Mouse (Mus musculus): ENCODE results near the gene Mylip.

Mylip gene

DNA sequence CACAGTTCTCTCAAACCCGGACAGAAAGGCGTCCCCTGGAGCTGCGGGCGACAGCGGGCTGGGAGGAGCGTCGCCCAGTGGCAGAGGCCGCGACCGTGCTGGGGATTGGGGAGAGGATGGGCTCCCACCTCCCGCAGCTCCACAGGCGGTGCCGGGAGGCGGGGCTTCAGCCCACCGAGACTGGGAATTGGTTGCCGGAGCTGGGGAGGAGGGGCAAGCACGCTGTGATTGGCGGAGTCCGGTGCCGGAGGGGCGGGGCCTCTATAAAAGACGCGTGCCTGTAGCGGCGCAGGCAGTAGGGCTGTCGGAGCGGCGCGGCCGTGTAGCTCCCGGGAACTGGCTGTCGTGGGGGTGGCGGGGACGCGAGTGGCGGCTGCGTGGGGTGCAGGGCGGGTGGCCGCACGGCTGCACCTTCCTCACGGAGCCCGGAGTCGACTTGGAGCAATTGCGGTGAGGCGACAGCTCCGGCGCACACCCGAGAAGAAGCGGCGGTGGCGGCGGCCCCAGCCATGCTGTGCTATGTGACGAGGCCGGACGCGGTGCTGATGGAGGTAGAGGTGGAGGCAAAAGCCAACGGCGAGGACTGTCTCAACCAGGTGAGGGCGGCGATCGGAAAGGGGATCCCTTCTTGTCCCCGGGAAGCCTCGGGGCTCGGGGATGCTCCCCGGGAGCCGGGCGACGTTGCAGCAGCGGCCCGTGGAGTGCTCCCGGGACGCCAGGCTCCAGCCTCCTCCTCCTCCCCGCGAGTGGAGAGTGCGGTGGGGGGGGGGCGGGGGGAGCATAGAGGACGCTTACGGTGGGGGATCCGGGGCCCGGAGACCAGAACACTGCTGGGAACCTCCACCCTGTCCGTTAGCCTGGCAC, at the start of gene Mylip:
TSS of gene Mylip (plus strand) at position 295 of the 864 bp plus-strand sequence.
- ATAC-seq (ENCODE audit: insufficient number of reproducible peaks, low FRiP score, low TSS enrichment), result peak; percentile 89

DNA sequence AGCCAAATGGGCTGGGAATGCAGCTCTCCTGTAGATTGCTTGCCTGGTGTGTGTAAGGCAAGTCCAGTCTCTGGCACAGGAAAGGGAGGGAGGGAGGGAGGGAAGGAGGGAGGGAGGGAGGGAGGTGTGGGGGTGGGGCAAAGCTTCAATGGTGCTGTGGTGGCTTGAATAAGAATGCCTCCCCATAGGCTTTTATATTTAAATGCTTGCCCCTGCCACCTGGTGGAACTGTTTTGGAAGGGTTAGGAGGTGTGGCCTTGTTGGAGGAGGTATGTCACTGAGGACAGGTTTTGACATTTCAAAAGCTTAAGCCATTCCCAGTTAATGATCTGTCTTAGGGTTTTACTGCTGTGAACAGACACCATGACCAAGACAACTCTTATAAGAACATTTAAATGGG, 47.6 kb upstream of the Mylip start:
- ATAC-seq (ENCODE audit: insufficient number of reproducible peaks, low FRiP score, low TSS enrichment), result no peak

GRCm38 (mm10) chr13:45343541-45343940, 46.0 kb upstream of the Mylip start:
- ATAC-seq (ENCODE audit: insufficient number of reproducible peaks, low FRiP score, low TSS enrichment), result no peak

GRCm38 (mm10) chr13:45343966-45344365, 45.6 kb upstream of the Mylip start:
- ATAC-seq (ENCODE audit: insufficient number of reproducible peaks, low FRiP score, low TSS enrichment), result no peak

DNA sequence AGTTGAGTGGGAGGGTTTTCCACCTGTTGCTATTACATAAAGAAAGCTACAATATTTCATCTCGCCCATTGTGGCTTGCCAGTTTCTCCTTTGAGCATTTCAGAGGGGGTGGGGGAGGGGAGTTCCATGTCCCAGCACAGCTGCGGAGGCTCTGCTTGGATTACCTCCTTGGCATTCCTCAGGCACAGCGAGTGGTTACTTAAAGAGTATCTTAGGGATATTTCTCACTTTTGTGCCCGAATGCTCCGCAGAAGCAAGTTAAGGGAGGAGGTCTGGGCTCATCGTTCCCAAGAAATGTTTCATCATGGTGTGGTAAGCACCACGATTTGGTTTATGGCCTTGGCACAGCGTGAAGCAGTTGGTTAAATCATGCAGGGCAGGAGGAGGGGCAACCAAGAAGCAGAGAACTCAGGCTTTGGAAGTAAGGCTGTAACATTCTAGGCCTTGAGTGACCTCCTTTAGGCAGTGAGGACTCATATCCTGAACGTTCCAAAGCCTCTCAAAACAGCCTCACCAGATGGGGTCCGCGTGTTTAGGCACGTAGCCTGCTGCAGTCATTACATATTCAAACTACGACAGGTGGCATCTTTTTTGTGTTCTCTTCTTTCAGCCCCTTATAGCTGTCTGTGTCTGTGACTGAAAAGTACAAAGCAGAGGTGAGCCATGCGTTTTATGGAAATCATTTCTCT, 43.9 kb upstream of the Mylip start:
- no peak for ATAC-seq (ENCODE audit: insufficient number of reproducible peaks, low FRiP score, low TSS enrichment)

DNA sequence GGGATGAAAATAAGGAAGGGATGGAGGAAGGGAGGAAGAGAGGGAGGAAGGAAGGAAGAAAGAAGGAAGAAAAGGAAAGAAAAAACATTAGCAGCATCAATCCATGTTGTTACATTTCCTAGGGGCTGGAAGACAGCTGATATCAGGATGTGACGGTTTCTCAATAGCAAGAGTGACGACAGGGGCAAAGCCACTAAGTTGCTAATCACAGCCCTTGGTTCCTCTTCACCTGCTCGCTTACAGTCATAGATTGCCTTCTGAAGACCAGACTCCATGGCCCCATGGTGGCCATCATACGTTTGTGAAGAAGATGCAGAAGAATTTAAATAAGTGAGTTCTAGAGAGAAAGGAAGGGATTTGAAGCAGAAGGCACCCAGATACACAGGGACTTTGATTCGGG, 38.1 kb upstream of the Mylip start:
- no peak for ATAC-seq (ENCODE audit: insufficient number of reproducible peaks, low FRiP score, low TSS enrichment)

DNA sequence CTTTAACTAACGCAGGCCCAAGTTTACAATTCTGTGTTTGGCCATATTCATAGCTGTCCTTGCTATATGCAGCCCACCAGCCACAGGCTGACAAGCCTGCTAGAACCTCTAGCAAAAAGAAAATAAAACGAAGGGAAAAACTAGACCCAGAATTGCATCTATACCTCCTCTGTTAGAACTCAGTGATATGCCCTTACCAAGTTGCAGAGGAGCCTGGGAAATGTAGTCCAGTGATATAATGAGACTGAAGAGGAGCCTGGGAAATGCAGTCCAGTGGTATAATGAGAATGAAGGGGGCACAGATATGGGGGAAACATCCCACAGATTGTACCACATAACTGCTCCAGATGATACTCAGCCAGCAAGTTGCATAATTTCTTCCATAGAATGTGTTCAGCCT, 34.7 kb upstream of the Mylip start:
- no peak for ATAC-seq (ENCODE audit: insufficient number of reproducible peaks, low FRiP score, low TSS enrichment)

DNA sequence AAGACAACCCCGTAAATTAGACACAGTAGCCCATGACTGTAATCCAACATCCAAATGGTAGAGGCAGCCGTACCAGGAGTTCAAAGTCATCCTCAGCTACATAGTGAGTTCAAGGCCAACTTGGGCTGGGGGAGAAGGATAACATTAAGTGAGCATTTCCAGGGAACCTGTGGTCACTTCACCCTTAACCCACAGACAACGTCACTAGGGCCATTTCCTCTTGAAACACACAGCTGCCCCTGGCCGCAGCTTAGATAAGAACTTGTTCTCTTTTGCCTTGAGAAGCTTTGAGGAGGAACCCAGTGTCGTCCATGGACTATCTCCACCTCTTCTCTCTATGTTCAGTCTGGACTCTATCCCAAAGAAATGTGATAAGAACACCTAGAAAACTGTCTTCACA, 31.3 kb upstream of the Mylip start:
- ATAC-seq (ENCODE audit: insufficient number of reproducible peaks, low FRiP score, low TSS enrichment), result no peak

DNA sequence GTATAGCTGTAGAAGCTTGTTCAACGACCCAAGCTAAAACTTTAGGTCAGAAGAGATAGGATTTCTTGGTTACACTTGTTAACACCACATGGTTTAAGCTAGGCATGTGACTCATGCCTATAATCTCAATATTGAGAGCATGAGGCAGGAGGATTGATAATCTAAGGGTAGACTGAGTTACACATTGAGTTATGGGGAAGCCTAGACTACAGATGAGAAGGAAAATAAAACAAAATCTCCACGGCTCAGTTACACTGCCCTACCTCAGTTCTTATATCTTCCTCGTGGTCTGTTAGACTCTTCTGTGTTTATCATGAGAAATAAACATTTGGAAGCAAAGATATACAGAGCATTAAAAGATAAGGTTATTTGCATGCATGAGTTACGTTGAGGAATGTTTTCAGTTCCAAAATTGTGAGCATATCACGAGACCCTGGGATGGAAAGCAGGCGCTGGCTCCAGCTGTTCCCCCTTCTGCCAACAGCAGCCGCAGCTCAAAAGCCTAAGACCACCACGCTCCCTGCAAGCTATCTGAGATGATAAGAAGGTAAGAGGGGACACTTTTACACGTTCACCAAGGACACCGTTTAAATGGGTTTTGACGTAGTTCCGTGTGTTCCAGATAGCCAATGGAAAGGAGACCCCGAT, 30.7 kb upstream of the Mylip start:
- no peak for ATAC-seq (ENCODE audit: insufficient number of reproducible peaks, low FRiP score, low TSS enrichment)

DNA sequence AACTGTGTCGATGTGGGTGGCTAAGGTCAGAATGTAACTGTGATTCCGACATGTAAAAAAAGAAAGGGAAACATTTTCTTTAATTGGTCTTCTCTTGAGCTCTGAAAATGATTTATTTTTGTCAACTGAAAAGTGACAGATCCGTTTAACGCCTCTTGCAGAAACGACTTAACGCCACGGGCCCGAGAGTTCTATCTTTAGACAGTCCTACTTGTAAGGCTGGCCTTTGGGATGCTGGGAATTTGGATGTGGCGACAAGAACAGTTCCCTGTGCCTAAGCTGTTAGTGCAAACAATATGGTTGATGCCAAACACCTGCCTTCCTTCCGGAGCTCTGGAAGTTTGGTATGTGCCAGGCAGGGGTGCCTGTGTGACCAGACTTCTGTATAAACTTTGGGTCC, 23.8 kb upstream of the Mylip start:
- no peak for ATAC-seq (ENCODE audit: insufficient number of reproducible peaks, low FRiP score, low TSS enrichment)

DNA sequence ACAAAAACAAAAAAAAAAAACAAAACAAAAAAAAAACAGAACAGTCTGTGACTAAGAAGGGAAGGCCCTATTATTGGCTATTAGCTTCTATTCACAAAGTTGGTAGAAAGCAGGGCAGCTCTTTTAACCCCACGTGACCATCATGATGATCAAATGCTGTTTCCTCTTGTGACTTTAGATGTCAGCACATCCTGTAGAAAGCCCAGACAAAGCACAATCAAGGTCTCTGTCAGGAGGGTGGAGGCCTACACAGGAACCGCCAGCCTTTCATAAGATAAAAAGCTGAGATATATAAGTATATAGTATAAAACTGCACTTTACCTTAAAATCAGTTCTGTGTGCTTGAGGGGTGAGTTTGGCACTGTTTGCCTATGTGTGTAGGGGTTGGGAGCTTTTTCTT, 17.9 kb upstream of the Mylip start:
- ATAC-seq (ENCODE audit: insufficient number of reproducible peaks, low FRiP score, low TSS enrichment), result no peak

- no peak for ATAC-seq (ENCODE audit: insufficient number of reproducible peaks, low FRiP score, low TSS enrichment)
Measured at GRCm38 (mm10) chr13:45372456-45372855, 17.1 kb upstream of the Mylip start.

DNA sequence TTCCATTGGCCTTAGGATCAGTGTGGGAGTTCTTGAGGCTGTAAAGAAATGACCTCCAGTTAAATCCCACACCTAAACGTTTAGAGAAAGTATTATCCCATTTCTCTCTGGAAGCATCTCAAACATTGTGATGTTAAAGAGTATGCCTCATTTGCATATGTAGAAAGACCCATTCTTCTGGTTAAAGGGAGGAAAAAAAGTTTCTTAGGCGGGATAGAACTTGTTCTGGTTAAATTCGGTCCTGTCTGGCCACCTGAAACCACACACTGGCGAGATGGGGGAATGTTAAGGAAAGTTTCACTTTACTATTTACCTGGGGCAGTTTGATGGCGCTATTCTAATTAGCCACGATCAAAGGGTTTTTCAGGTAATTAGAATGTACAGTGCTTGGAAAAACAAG, 14.7 kb upstream of the Mylip start:
- no peak for ATAC-seq (ENCODE audit: insufficient number of reproducible peaks, low FRiP score, low TSS enrichment)

- ATAC-seq (ENCODE audit: insufficient number of reproducible peaks, low FRiP score, low TSS enrichment), result no peak
Measured at GRCm38 (mm10) chr13:45382208-45382607, 7.3 kb upstream of the Mylip start.

DNA sequence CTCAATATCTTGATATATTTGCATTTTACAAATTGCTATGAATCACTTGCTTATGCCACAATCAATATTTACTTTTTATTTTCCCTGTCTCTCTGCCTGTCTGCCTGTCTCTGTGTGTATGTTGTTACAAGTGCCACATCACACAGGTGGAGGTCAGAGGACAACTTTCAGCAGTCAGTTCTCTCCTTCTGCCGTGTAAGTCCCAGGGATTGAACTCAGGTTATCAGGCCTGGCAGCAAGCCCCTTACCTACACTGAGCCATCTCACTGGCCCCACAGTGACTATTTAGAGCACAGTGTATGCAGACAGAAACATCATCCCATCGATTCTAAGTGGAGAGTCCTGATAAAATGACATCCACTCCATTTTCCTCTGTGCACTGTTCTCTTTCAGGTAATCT, 4.9 kb upstream of the Mylip start:
- ATAC-seq (ENCODE audit: insufficient number of reproducible peaks, low FRiP score, low TSS enrichment), result no peak

DNA sequence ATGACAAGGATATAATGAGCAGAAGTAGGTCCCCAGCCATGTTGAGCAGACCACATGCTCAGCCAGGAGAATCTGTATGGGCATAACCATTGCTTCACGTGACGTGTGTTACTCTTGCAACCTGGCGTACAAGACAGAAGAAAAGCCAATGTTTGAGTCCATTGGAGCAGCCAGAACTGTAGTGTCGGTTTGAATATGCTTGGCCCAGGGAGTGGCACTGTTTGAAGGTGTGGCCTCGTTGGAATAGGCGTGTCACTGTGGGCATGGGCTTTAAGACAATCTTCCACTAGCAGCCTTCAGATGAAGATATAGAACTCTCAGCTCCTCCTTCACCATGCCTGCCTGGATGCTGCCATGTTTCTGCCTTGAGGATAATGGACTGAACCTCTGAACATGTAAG, 4.0 kb upstream of the Mylip start:
- no peak for ATAC-seq (ENCODE audit: insufficient number of reproducible peaks, low FRiP score, low TSS enrichment)

DNA sequence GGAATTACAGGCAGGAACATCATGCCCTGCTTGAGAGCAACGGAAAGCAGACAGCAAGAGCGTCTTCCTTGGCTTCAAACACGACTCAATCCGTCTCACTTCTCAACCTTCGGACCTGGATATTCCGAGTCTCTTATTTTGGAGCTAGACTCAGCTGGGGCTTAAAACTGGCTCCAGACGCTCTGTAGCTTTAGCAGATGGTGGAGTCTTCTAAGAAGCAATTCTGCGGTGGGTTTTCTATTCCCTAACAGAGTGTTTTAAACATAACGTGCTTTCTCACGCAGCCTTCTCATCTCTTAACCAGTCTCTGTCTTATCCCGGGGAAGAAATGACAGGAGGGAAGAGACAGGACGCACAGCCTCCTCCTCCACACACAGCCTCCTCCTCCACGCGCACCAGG, 3.3 kb upstream of the Mylip start:
- ATAC-seq (ENCODE audit: insufficient number of reproducible peaks, low FRiP score, low TSS enrichment), result no peak

DNA sequence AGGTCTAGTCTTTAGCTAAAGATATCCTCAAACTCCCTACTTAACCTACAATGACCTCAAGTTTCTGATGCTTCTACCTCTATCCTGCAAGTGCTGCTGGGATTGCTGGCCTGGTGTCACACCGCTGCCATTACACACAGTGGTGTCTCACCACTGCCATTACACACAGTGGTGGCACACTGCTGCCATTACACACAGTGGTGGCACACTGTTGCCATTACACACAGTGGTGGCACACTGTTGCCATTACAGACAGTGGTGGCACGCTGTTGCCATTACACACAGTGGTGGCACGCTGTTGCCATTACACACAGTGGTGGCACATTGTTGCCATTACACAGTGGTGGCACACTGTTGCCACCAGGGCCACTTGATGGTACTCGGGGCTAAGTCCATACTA, 2.3 kb upstream of the Mylip start:
- no peak for ATAC-seq (ENCODE audit: insufficient number of reproducible peaks, low FRiP score, low TSS enrichment)

- no peak for ATAC-seq (ENCODE audit: insufficient number of reproducible peaks, low FRiP score, low TSS enrichment)
Measured at GRCm38 (mm10) chr13:45388254-45388805, 1.2 kb upstream of the Mylip start.

DNA sequence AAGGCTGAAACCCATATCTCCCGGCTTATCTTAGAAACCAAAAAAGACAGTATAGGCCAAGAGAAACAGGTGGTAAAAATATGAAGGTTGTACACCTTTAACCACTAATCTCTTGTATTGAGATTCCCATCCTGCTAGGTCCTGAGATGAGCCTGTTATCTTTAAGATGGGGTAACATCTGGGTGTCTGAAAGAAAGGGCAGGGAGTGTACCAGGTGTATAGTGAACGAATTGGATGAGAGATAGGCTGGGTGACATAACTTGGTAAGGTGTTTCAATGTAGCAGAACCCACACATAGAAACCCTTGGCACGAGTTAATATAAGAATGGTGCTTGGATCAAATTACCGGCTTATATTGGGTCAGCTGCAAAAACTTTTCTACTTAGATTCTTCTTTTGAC, 653 bp upstream of the Mylip start:
- 0 out of 2 replicates have a peak, but pooled peaks have one; percentile 1 for ATAC-seq (ENCODE audit: insufficient number of reproducible peaks, low FRiP score, low TSS enrichment)

All from cerebellum, adult (tissue).